Mouse (Mus musculus) midbrain, embryonic 11.5 days (tissue): ENCODE measurements around the gene 1700123L14Rik. TPM values are rescaled to one million over a fixed set of nuclear protein-coding genes. Genes with fewer than 3 reads are reported as not detected.
"Not testable (repeated sequence)": the region's sequence is repeated elsewhere in the genome, so short reads cannot be mapped to it uniquely, and the experiment has no call there.

Source experiments
- ATAC-seq: fragments of 200-750 bp; cut with Nextera tagmentation; 2 replicates; pipeline ENCODE4 v1.8.0; 2017; ENCODE audit warnings: moderate TSS enrichment, moderate library complexity; ENCODE audit not compliant: low FRiP score
- DNase-seq: peaks from one replicate; pipeline ENCODE4 v3.0.0; 2015; ENCODE audit warnings: low spot score; ENCODE audit errors: missing footprints
- H3K27ac ChIP-seq: fragments of 300-500 bp; sonication (generic); 2 replicates; pipeline ENCODE4 v1.5.1; 2014; ENCODE audit warnings: low read depth, low read length
- H3K27me3 ChIP-seq: fragments of 300-500 bp; sonication (generic); 2 replicates; pipeline ENCODE4 v1.6.1; 2014; ENCODE audit warnings: mild to moderate bottlenecking, low read length, moderate library complexity, mixed read lengths; ENCODE audit not compliant: control insufficient read depth, insufficient read depth
- H3K36me3 ChIP-seq: fragments of 300-500 bp; sonication (generic); 2 replicates; pipeline ENCODE4 v1.6.1; 2014; ENCODE audit warnings: mild to moderate bottlenecking, low read length, moderate library complexity, mixed read lengths; ENCODE audit not compliant: control insufficient read depth, insufficient read depth
- H3K4me1 ChIP-seq: fragments of 300-500 bp; sonication (generic); 2 replicates; pipeline ENCODE4 v1.6.1; 2014; ENCODE audit warnings: low read length; ENCODE audit not compliant: control insufficient read depth, insufficient read depth
- H3K4me2 ChIP-seq: fragments of 300-500 bp; sonication (generic); 2 replicates; pipeline ENCODE4 v1.6.1; 2014; ENCODE audit warnings: mild to moderate bottlenecking, moderate library complexity
- H3K4me3 ChIP-seq: fragments of 300-500 bp; sonication (generic); 2 replicates; pipeline ENCODE4 v1.5.1; 2014; ENCODE audit warnings: low read depth, low read length
- H3K9ac ChIP-seq: fragments of 300-500 bp; sonication (generic); 2 replicates; pipeline ENCODE4 v1.6.1; 2014; ENCODE audit warnings: low read length
- H3K9me3 ChIP-seq: fragments of 300-500 bp; sonication (generic); 2 replicates; pipeline ENCODE4 v1.6.1; 2016; ENCODE audit warnings: low read length; ENCODE audit not compliant: control insufficient read depth
- whole genome bisulfite sequencing: fragments of 180-500 bp; shearing (Covaris S2); extraction: QIAGEN DNeasy Blood & Tissue Kit; methylation state at CpG from one replicate; pipeline ENCODE4 v1.1.7; 2014; 5-methylcytosine and 5-hydroxymethylcytosine counted together
- polyA plus RNA-seq: library from polyadenylated mRNA; unstranded; fragments of >200 nt; fragmentation: Nextera tagmentation; extraction: Ambion mirVana; gene quantifications from 2 replicates; pipeline ENCODE4 v1.2.1, GENCODE M21; 2014

The 1700123L14Rik gene
- polyA plus RNA-seq = not detected in 2 replicates

DNA sequence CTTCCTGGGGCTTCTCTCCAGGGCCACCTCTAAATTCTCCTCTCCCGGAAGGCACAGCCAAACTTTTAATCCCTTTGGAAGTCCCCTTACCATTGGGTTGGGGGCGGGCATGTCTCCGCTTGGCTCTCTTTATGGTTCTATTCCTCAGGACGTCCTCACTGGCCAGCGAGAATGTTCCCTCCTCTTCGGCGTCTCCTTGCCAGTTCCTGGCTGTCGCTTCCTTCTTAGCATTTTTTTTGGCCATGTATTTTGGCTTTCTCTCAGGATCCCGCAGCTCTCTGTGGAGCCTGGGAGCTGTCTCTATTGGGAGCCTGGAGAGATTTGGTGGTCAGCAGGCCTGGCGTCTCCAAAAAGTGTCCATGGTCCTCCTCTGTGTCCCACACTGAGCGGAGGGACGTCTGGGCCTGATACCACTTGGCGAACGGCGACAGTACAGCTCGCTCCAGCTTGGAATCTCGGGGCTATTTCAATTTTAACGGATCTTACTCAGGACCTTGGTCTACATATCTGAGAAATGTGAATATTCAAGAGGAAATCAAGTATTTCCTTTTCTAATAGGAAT, at the start of gene 1700123L14Rik:
Gene 1700123L14Rik (minus strand): TSS at position 426 of the 562 bp plus-strand sequence.
- Histone ChIP-seq H3K4me2 (no peak within 1 kb of the TSS), H3K4me1 (no peaks in the 10 kb centered on the region), H3K27me3 (no peaks in the 10 kb centered on the region), H3K4me3 (no peak within 1 kb of the TSS), H3K9me3 (no peaks in the 10 kb centered on the region), H3K36me3 (no peaks in the 10 kb centered on the region), H3K27ac (no peak within 1 kb of the TSS), H3K9ac (no peak within 1 kb of the TSS)
- WGBS = 86% methylated on average over 18 of the region's 18 CpGs
- no peak for ATAC-seq
- no peak for DNase-seq

DNA sequence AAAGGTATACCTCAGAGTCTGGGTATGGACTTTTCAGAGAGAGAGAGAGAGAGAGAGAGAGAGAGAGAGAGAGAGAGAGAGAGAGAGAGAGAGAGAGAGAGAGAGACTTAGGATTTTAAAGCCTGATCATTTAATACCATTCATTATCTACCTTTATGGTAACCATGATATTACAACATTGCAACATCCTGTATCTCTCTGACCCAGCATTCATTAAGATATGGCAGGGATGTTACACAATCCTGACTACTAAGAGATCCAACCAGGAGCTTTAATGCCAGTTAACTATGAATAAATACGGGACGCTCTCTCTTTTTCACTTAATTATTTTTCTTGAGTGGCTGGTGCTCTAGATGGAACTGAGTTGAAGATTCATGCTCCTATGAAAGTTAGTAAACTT, 39.4 kb upstream of the 1700123L14Rik start:
- no peaks in the 10 kb centered on the region for H3K4me1 ChIP-seq
- H3K4me2 ChIP-seq = no peak overlapping the region
- H3K36me3 ChIP-seq = no peaks in the 10 kb centered on the region
- no peak for DNase-seq
- 93% methylated on average over 2 of the region's 2 CpGs for WGBS
- ATAC-seq = no peak
- H3K27ac ChIP-seq = no peak overlapping the region
- no peaks in the 10 kb centered on the region for H3K27me3 ChIP-seq
- H3K4me3 ChIP-seq = no peak overlapping the region
- no peaks in the 10 kb centered on the region for H3K9me3 ChIP-seq
- no peak overlapping the region for H3K9ac ChIP-seq

DNA sequence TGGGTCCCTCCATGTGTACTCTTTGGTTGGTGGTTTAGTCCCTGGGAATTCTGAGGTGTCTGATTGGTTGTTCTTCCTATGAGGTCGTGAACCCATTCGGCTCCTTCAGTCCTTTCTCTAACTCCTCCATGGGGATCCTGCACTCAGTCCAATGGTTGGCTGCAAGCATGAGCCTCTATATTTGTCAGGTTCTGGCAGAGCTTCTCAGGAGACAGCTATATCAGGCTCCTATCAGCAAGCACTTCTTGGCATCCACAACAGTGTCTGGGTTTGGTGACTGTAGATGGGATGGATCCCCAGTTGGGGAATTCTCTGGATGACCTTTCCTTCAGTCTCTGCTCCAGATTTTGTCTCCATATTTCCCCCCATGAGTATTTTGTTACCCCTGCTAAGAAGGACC, 32.9 kb upstream of the 1700123L14Rik start:
- WGBS = 90% methylated on average over 2 of the region's 2 CpGs
- H3K36me3 ChIP-seq, H3K9ac ChIP-seq, H3K27me3 ChIP-seq, H3K27ac ChIP-seq, H3K4me3 ChIP-seq, DNase-seq, H3K4me1 ChIP-seq, ATAC-seq, H3K9me3 ChIP-seq, H3K4me2 ChIP-seq: not testable (repeated sequence)

DNA sequence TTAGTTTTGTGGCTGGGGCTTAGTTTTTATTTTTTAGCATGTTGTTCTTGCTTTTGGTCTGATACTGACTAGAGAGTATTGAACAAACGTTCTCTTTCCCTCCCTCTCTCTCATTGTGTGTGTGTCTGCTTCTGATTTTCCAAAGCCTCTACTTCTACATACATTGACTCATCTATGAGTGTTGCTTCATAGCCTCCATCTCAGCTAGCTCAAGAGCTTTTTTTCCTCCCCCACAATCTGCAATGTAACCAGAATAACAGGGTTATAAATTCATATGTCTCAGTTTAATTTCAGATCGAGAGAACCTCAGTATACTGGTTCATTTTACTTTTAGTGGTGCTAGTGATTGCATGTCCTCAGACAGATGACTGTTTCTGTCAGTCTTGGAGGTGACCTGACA, 20.5 kb upstream of the 1700123L14Rik start:
- Histone ChIP-seq H3K4me1 (no peaks in the 10 kb centered on the region), H3K27me3 (no peaks in the 10 kb centered on the region), H3K4me3 (no peak overlapping the region), H3K4me2 (no peak overlapping the region), H3K9ac (no peak overlapping the region), H3K27ac (no peak overlapping the region), H3K9me3 (no peaks in the 10 kb centered on the region), H3K36me3 (no peaks in the 10 kb centered on the region)
- no peak for DNase-seq
- 85% methylated on average over 2 of the region's 2 CpGs for WGBS
- ATAC-seq = no peak

DNA sequence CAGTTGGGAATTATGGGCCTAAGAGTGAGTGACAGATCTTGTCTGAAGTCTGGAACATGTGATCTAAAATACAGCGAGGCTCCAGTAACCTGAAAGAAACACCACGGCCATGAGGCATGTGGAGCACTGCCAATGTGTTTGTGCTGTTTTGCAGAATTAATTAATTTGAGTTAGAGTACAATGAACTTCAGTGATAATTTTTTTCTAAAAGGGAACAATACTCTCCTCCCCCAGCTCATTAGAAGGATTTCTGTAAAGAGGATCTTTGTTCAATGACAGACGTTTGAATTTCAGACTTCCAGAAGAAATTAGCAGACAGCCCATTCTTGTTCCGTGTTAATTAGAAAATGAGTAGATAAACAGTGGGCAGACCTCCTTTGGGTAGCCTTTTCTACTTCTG, 17.3 kb upstream of the 1700123L14Rik start:
- no peak for ATAC-seq
- H3K9ac ChIP-seq = no peak overlapping the region
- H3K4me3 ChIP-seq = no peak overlapping the region
- H3K4me2 ChIP-seq = no peak overlapping the region
- DNase-seq = no peak
- H3K4me1 ChIP-seq = no peaks in the 10 kb centered on the region
- no peaks in the 10 kb centered on the region for H3K36me3 ChIP-seq
- H3K27me3 ChIP-seq = no peaks in the 10 kb centered on the region
- no peak overlapping the region for H3K27ac ChIP-seq
- H3K9me3 ChIP-seq = no peaks in the 10 kb centered on the region
- WGBS = 88% methylated on average over 4 of the region's 4 CpGs

DNA sequence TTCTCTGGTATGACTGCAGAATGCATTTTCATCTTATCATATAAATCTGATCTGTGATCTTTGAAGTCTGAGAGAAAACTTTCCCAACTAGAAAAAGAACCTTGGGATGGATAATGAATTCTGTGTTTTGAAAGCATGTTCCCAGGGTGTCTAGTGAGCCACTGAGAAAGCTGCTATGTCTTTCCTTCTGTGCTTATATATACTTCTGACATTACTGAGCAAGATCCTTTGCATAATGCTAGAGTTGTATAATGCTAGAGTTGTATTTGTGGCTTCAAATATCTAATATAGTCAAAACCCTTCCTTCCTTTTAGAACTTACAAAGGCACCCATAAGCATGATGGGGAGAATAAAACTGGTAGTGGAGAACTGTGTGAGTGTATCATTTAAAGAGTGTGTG, 12.5 kb upstream of the 1700123L14Rik start:
- Histone ChIP-seq H3K4me2 (no peak overlapping the region), H3K27me3 (no peaks in the 10 kb centered on the region), H3K4me1 (no peaks in the 10 kb centered on the region), H3K27ac (no peak overlapping the region), H3K9ac (no peak overlapping the region), H3K4me3 (no peak overlapping the region), H3K36me3 (no peaks in the 10 kb centered on the region), H3K9me3 (no peaks in the 10 kb centered on the region)
- ATAC-seq = no peak
- DNase-seq = no peak

DNA sequence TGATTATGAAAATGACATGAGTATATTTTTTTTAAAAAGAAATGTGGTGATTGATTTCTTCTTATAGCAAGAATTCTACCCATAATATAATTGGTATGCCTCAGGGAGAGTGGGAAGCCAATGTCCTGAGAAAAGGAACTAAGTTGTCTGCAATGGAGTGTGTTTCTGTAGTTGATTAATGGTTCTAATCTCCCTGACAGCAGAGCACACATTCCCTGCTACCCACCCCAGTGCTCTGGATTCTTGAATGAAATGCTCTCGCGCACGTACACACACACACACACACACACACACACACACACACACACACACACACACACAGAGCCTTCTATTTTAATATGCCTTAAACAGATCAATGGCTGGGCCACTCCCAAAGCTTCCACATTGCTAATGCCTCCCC, 7.6 kb upstream of the 1700123L14Rik start:
- H3K4me3 ChIP-seq = no peak overlapping the region
- no peak for DNase-seq
- no peak overlapping the region for H3K4me2 ChIP-seq
- no peaks in the 10 kb centered on the region for H3K4me1 ChIP-seq
- 76% methylated on average over 3 of the region's 3 CpGs for WGBS
- no peak overlapping the region for H3K9ac ChIP-seq
- H3K27me3 ChIP-seq = no peaks in the 10 kb centered on the region
- no peak for ATAC-seq
- no peaks in the 10 kb centered on the region for H3K9me3 ChIP-seq
- H3K36me3 ChIP-seq = no peaks in the 10 kb centered on the region
- H3K27ac ChIP-seq = no peak overlapping the region

DNA sequence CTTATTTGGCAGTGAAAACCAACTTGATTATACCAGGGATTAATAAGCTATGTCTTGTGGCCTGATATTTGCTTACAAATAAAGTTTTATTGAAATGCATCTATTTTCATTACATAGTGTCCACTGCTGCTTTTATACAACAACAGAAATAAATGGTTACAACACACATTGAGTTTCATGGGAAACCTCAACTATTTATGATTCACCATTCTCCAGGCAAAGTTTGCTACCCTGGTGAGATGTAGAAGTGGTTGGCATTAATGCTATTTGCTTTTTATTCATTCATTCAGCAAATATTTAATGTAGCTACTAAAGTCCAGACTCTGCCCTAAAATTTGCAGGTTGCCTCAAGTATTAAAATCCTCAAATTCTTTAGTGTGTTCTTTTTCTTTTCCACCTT, 988 bp upstream of the 1700123L14Rik start:
- H3K4me2 ChIP-seq = no peak overlapping the region
- H3K27ac ChIP-seq = no peak overlapping the region
- H3K4me1 ChIP-seq = no peaks in the 10 kb centered on the region
- H3K9ac ChIP-seq = no peak overlapping the region
- DNase-seq (no peak), ATAC-seq (no peak)
- no peaks in the 10 kb centered on the region for H3K27me3 ChIP-seq
- H3K36me3 ChIP-seq = no peaks in the 10 kb centered on the region
- H3K9me3 ChIP-seq = no peaks in the 10 kb centered on the region
- no peak overlapping the region for H3K4me3 ChIP-seq

DNA sequence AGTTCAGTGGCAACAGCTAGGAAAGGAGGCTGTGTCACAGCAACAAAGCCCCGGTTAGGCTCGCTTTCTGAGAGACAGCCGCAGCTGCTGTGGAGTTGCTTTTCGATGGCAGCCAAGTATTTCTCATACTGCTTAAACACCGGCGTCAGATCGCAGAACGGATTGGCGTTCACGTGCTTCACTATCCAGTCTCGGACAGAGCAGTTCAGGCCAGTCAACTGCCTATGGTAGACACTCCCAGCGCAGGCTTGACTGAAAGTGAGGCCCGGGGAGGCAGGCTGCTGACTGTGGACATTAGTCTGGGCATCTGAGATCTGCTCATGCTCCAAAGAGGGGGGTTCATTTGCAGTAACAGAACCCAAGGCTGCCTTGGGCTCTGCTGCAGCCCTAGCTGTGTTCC, 640 bp downstream of the 1700123L14Rik start:
- no peaks in the 10 kb centered on the region for H3K27me3 ChIP-seq
- WGBS = 87% methylated on average over 13 of the region's 13 CpGs
- DNase-seq = no peak

DNA sequence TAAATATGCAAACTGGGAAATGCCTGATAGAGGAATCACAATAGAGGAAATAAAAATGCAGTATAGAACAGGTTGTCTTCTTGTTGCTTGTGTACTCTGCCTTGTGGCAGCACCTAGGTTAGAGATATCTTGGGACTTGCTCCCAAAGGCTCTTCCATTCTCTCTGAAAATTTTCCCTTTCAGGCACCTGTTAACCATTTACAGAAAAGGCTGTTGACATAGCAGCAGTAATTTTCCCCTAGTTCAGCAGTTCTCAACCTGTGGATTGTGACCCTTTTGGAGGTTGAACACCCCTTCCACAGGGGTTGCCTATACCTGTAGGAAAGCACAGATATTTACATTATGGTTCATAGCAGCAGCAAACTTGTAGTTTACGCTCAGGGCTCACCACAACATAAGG, 22.7 kb downstream of the 1700123L14Rik start:
- no peak for DNase-seq
- WGBS = 97% methylated on average over 1 of the region's 1 CpGs
- H3K4me2 ChIP-seq = no peak overlapping the region

More for the DNA sequence above, 640 bp downstream of the 1700123L14Rik start:
- no peaks in the 10 kb centered on the region for H3K4me1 ChIP-seq
- no peaks in the 10 kb centered on the region for H3K36me3 ChIP-seq
- no peak for ATAC-seq
- H3K4me3 ChIP-seq = no peak overlapping the region
- H3K9ac ChIP-seq = no peak overlapping the region
- H3K4me2 ChIP-seq = no peak overlapping the region
- H3K9me3 ChIP-seq = no peaks in the 10 kb centered on the region
- no peak overlapping the region for H3K27ac ChIP-seq

More for the DNA sequence above, 22.7 kb downstream of the 1700123L14Rik start:
- H3K36me3 ChIP-seq = no peaks in the 10 kb centered on the region
- no peaks in the 10 kb centered on the region for H3K4me1 ChIP-seq
- ATAC-seq = no peak
- no peaks in the 10 kb centered on the region for H3K27me3 ChIP-seq
- H3K9ac ChIP-seq = no peak overlapping the region
- H3K4me3 ChIP-seq = no peak overlapping the region
- H3K27ac ChIP-seq = no peak overlapping the region
- H3K9me3 ChIP-seq = no peaks in the 10 kb centered on the region
